ENCODE assay signal across 22 mouse cellular contexts in genomic region chr16:11420311-11421080, GRCm38 (mm10).
A peak's percentile ranks its signal among the peaks of the same experiment; 100 is the strongest.
DNase-seq lines count a peak whose midpoint lies in the region.
"Had no signal": no experiment of that assay in that cellular context is flagged by ENCODE, and none has a peak within 500 bp of the region (broad histone marks: within the 10 kb centered on the region; RNA-seq: fewer than 3 reads in every experiment).

No protein-coding gene starts in this region.

- peak overlapping the region; percentile 39 for H3K4me3 ChIP-seq in macrophage (ENCODE audit: inconsistent target)
- H3K4me3 ChIP-seq: embryonic facial prominence, embryonic 12.5 days; heart, embryonic 13.5 days; layer of hippocampus, adult 2 months; limb, embryonic 15.5 days; liver, embryonic 15.5 days; midbrain, embryonic 12.5 days; neural tube, embryonic 13.5 days had no signal

- peaks cover 11% of the 10 kb centered on the region; the same call in 1 of the 2 replicates for H3K36me3 ChIP-seq in macrophage (ENCODE audit: inconsistent target)
- H3K36me3 ChIP-seq: liver, embryonic 15.5 days had no signal

- 39% methylated on average over 12 of the region's 12 CpGs for WGBS in macrophage (ENCODE audit: missing documents)

- DNase-seq in heart, adult 11 months: peak; percentile 88
- no peak for DNase-seq in heart, postnatal 4 days
- DNase-seq in NIH3T3 (ENCODE audit: low read depth): peak; percentile 64
- DNase-seq in thymus, postnatal 25 days: peak; percentile 45
- no peak for DNase-seq in embryo, embryonic 9.5 days (ENCODE audit: extremely low spot score)
- DNase-seq in retina, postnatal 1 day: no peak
- no peak for DNase-seq in embryo, embryonic 10 days (ENCODE audit: low spot score)
- DNase-seq: B cell, adult 2 months; cerebellum, adult 2 months; forebrain, postnatal 0 days; heart, postnatal 36 days; kidney, postnatal 10 days; lung, postnatal 10 days had no signal

- H3K79me2 ChIP-seq in macrophage (ENCODE audit: inconsistent target): peaks cover 40% of the 10 kb centered on the region

- peak overlapping the region; percentile 96 for H3K27ac ChIP-seq in macrophage
- H3K27ac ChIP-seq: embryonic facial prominence, embryonic 12.5 days; heart, embryonic 13.5 days; hindbrain, postnatal 0 days; layer of hippocampus, adult 2 months; limb, embryonic 15.5 days; liver, embryonic 15.5 days; midbrain, embryonic 12.5 days; neural tube, embryonic 13.5 days had no signal

Comparison
In these comparisons a context has a peak if more than half of its experiments do, and no peak if none do; other contexts are left out.
1. DNase-seq: peak in heart, adult 11 months (single experiment), NIH3T3 (single experiment) and thymus, postnatal 25 days (single experiment); none in heart, postnatal 4 days (single experiment), embryo, embryonic 9.5 days (single experiment), retina, postnatal 1 day (single experiment) and embryo, embryonic 10 days (single experiment).